Mouse (Mus musculus) cortical plate, adult 2 months (tissue): Measurements from ENCODE around the gene Rasl11a.

Experiments
- CTCF ChIP-seq: fragments of 200-500 bp; IDR thresholded peaks from 2 replicates; pipeline ENCODE4 v1.5.1; 2011; ENCODE audit warnings: mild to moderate bottlenecking, control low read depth, low read length; ENCODE audit not compliant: insufficient read depth; ENCODE audit errors: extremely low read depth
- POLR2A ChIP-seq: fragments of 200-500 bp; IDR thresholded peaks from 2 replicates; pipeline ENCODE4 v1.6.1; 2011; ENCODE audit warnings: mild to moderate bottlenecking, low read length, control low read depth; ENCODE audit not compliant: insufficient read depth; ENCODE audit errors: extremely low read depth

DNA sequence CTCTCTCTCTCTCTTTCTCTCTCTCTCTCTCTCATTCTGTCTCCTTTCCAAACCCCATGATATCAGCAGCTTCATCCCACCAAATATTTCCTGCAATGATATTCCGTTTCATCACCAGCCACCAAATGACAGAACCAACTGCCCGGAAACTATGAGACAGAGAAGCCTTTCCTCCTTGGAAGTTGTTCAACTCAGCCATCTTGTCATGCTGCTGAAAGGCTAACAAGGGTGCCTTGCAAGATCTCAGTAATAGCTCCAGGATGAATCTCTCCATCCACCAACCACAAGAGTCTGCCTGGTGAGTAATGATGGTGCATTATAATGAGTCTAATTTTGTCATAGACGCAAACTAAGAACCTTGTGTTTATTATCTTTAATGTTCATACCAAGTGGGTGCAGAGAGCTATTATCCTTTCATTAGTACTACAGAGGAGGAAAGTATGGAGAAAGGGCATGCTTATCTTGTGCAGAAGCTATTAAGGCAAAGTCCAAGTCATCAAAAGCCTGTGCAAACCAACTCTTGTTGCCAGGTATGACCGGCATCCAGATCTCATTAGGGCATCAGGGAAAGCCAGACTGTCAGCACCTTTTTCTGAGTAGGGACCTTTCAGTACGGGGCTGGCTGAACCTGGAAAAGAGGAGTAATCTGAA is 28.2 kb downstream of the Rasl11a start:
- TF ChIP-seq CTCF (no peak), POLR2A (no peak)
